Comparison of ENCODE assay signal across 8 mouse cellular contexts in the genomic region with DNA sequence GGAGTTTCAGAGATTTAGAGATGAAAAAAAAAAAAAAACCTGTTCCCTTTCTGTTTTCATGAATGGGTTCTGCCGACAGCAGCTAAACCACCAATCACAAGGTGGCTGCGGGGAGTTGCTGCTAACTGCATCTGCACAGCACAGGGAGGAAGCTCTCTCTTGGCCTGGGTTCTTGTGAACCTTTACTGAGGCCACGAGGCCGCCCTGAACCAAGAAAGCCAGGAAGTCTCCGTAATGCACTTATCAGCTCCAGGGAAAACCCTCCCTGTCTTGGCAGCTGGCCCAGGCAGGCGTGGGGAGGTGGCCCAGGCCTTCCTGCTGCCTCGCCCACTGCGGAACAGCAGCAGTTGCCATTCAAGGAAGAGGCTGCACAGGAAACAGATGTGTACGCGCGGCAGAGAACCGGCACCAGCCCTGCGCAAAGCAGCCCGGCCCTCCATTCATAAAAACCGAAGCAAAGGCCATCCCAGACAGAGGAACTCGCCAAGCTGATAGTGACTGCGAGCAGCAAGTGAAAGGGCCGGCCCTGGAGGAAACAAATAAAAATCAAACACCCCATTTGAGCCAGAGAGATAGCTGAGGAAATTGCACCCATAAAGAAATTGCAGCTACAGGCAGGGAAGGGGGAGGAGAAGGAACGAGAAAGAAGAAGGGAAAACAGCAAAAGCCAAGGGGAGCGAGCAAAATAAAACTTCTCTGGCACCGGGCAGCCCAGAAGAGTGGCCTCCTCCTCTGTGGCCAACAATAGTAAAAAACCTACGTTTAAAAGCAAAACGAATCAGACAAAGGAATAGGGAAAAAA.
A peak's percentile ranks its signal among the peaks of the same experiment; 100 is the strongest.
DNase-seq lines count a peak whose midpoint lies in the region; TF ChIP-seq lines count a peak whose summit lies in the region.

No protein-coding gene starts in this region.

- 5% methylated on average over 23 of the region's 23 CpGs for WGBS in liver, adult 2 months

- peak; percentile 69 for TF ChIP-seq POLR2A in embryonic fibroblast, embryonic 13.5 days (IDR thresholded peaks at IDR 0.05; ENCODE audit: low read depth, low read length)
- TF ChIP-seq POLR2A in liver, adult 2 months (IDR thresholded peaks at IDR 0.05; ENCODE audit: extremely low read depth, insufficient read depth, low read length), result no peak

- no peaks in the 10 kb centered on the region for H3K79me2 ChIP-seq in liver, adult 2 months (ENCODE audit: control insufficient read depth, insufficient read depth, low read length)

- no peak overlapping the region for H3K4me3 ChIP-seq in embryonic fibroblast, embryonic 13.5 days (ENCODE audit: insufficient read depth, low read length)
- peak overlapping the region; percentile 6; the same call in 1 of the 2 replicates for H3K4me3 ChIP-seq in liver, adult 2 months (ENCODE audit: insufficient read depth, low read depth, low read length)

- 0 out of 2 replicates have a peak overlapping the region, but pooled peaks have one; percentile 6 for H3K9ac ChIP-seq in liver, adult 2 months (ENCODE audit: low read depth, low read length)

- H3K4me1 ChIP-seq in embryonic fibroblast, embryonic 13.5 days (ENCODE audit: control insufficient read depth, insufficient read depth, low read length), result peaks cover 10% of the 10 kb centered on the region
- H3K4me1 ChIP-seq in liver, adult 2 months (ENCODE audit: control insufficient read depth, insufficient read depth, low read length), result peaks cover 14% of the 10 kb centered on the region; the same call in 1 of the 2 replicates

- no peak for TF ChIP-seq CTCF in embryonic fibroblast, embryonic 13.5 days (IDR thresholded peaks at IDR 0.05; ENCODE audit: borderline replicate concordance, insufficient read depth, low read length)
- TF ChIP-seq CTCF in liver, adult 2 months (IDR thresholded peaks at IDR 0.05; ENCODE audit: low read depth, low read length), result no peak

- H3K36me3 ChIP-seq in liver, adult 2 months (ENCODE audit: control insufficient read depth, insufficient read depth, low read length), result no peaks in the 10 kb centered on the region

- no peaks in the 10 kb centered on the region for H3K27me3 ChIP-seq in liver, adult 2 months (ENCODE audit: control insufficient read depth, insufficient read depth, low read length)

- H3K27ac ChIP-seq in embryonic fibroblast, embryonic 13.5 days (ENCODE audit: insufficient read depth, low read length), result peak overlapping the region; percentile 69
- H3K27ac ChIP-seq in liver, adult 2 months (replicated peaks; ENCODE audit: insufficient read depth, low read depth, low read length), result no peak overlapping the region

- DNase-seq in 3T3-L1 (ENCODE audit: low read depth, low spot score), result peak; percentile 99
- DNase-seq in adrenal gland, adult 2 months, result peak; percentile 95
- DNase-seq in heart, adult 9 months (ENCODE audit: low spot score in 2 of 2), result peak; percentile 98 to 99
- DNase-seq in kidney, adult 9 months, result peak; percentile 94
- DNase-seq in liver, adult 2 months (ENCODE audit: extremely low read depth, low read depth, low spot score), result peak; percentile 51
- DNase-seq in monocyte, adult 2 months (ENCODE audit: low read depth in 1 of 2, low spot score in 2 of 2), result peak; percentile 64 to 65
- peak; percentile 83 to 85 for DNase-seq in spleen, postnatal 36 days (ENCODE audit: low spot score in 2 of 2)
